Mouse (Mus musculus) ES-Bruce4 (cell line): Measurements from ENCODE around the gene Ephb1.

Experiments
- CTCF ChIP-seq: IDR thresholded peaks from one replicate; pipeline ENCODE4 v1.8.1; 2011; ENCODE audit warnings: low read depth, low read length
- EP300 ChIP-seq: IDR thresholded peaks from 2 replicates; pipeline ENCODE4 v1.6.1; 2011; ENCODE audit warnings: low read depth, low read length; ENCODE audit not compliant: insufficient read depth

GRCm38 (mm10) chr9:102181276-102181675 lies 173.2 kb downstream of the Ephb1 start:
- no peak for TF ChIP-seq EP300
- TF ChIP-seq CTCF: no peak
